Mouse (Mus musculus) CH12.LX (cell line): ENCODE results near the gene Ttc38.

ENCODE experiments used
- CTCF ChIP-seq, 2 experiments: IDR thresholded peaks in 1 of 2; conservative IDR thresholded peaks in 1 of 2; 2 replicates each; pipeline ENCODE4 v1.5.1; 2011 to 2012; ENCODE audit warnings: low read depth in 2 of 2, low read length in 2 of 2, improper control_type of control experiment in 1 of 2, inconsistent platforms in 1 of 2, mild to moderate bottlenecking in 1 of 2, moderate library complexity in 1 of 2
- NELFE ChIP-seq: IDR thresholded peaks from 2 replicates; pipeline ENCODE4 v1.6.1; 2011; ENCODE audit warnings: low read depth, low read length, improper control_type of control experiment
- PAX5 ChIP-seq: IDR thresholded peaks from 2 replicates; pipeline ENCODE4 v1.6.1; 2012; ENCODE audit warnings: low read length, inconsistent platforms, mixed read lengths

DNA sequence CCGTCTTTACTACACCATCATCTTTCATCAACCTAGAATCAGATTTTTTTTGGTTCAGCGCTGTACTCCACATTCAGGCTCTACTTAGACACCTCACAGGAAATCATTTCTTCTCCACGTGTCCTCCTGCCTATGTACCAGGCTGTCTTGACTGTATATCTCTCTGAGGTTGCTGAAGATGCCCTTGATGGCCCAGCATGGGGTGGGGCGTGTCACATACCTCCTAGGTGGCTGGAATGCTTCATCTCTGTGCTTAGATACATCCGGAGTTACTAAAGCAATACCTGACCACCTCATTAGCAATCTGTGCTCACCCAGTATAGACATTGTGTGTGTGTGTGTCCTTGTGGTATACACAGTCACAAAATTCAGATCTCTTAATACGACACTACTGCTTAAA lies 36.6 kb upstream of the Ttc38 start:
- TF ChIP-seq CTCF (conservative IDR thresholded peaks at IDR 0.05 in 1 of 2, IDR thresholded peaks at IDR 0.05 in 1 of 2; ENCODE audit: low read depth in 2 of 2, low read length in 2 of 2) (no peak), NELFE (no peak), PAX5 (no peak)
